Mouse (Mus musculus): ENCODE measurements at regions not wholly inside any gene's neighbourhood (a gene's known extent, or its start where the extent isn't known, plus 50 kb on each side); places are given as distances from the start of the nearest gene placed in this dataset.

- intact Hi-C loops (cut with DNase I), result loop anchor here (5.0 to 10.0 kb wide), 2 partner anchors 52 to 155 kb away; no protein-coding TSS in a partner anchor
- DNase-seq, result no peak
Measured at GRCm38 (mm10) chr10:117429459-117430183, 49.8 kb upstream of the Cpsf6 start.
